Mouse (Mus musculus) activated CD4-positive, CD25-positive, alpha-beta regulatory T cell, adult 9 weeks (primary cell): ENCODE results near the gene Mcf2l. TPM values are rescaled to one million over a fixed set of nuclear protein-coding genes. Genes with fewer than 3 reads are reported as not detected.

Source experiments
- polyA plus RNA-seq: library from polyadenylated mRNA; unstranded; fragments of 100-300 nt; shearing (Covaris generic); gene quantifications from one replicate; pipeline ENCODE4 v1.2.1, GENCODE M21; 2017

The Mcf2l gene
- 0.54 TPM for polyA plus RNA-seq

GRCm38 (mm10) chr8:12873357-12874046 lies at the start of gene Mcf2l:
Gene Mcf2l, plus strand, starts transcription at chr8:12873806.

GRCm38 (mm10) chr8:13025487-13026224 lies 152.1 kb downstream of the Mcf2l start, which contains the start of gene F7:
Gene F7, plus strand, starts transcription at chr8:13026034.

GRCm38 (mm10) chr8:13037015-13037414 lies 163.4 kb downstream of the Mcf2l start, which contains the start of gene F10:
Gene F10, plus strand, starts transcription at chr8:13037308.

GRCm38 (mm10) chr8:13060441-13061150 lies 187.0 kb downstream of the Mcf2l start, which contains the start of gene Proz:
Gene Proz, plus strand, starts transcription at chr8:13060914.

Other genes starting within 250 kb of the Mcf2l start
- 68.4 TPM for gene Tubgcp3, start 201.6 kb upstream of the Mcf2l start, polyA plus RNA-seq
- gene Atp11a, start 116.8 kb upstream of the Mcf2l start, polyA plus RNA-seq: 8.0 TPM
- not detected for gene F7, start 152.2 kb downstream of the Mcf2l start, polyA plus RNA-seq
- gene F10, start 163.5 kb downstream of the Mcf2l start, polyA plus RNA-seq: not detected
- 3.4 TPM for gene Proz, start 187.1 kb downstream of the Mcf2l start, polyA plus RNA-seq
- gene Pcid2, start 231.7 kb downstream of the Mcf2l start, polyA plus RNA-seq: 45.5 TPM
- 32.1 TPM for gene Cul4a, start 231.8 kb downstream of the Mcf2l start, polyA plus RNA-seq